Mouse (Mus musculus) brain, embryonic 14.5 days (tissue): ENCODE data around the gene C1qtnf5.

Experiments
- CTCF ChIP-seq: fragments of 200-500 bp; IDR thresholded peaks from 2 replicates; pipeline ENCODE4 v1.5.1; 2012; ENCODE audit warnings: inconsistent platforms, mild to moderate bottlenecking, moderate library complexity, borderline replicate concordance; ENCODE audit not compliant: insufficient read depth, insufficient read length; ENCODE audit errors: extremely low read depth
- POLR2A ChIP-seq: fragments of 200-500 bp; IDR thresholded peaks from 2 replicates; pipeline ENCODE4 v1.6.1; 2012; ENCODE audit warnings: mild to moderate bottlenecking, inconsistent platforms, borderline replicate concordance; ENCODE audit not compliant: poor library complexity, insufficient read depth, insufficient read length, severe bottlenecking; ENCODE audit errors: extremely low read depth

DNA sequence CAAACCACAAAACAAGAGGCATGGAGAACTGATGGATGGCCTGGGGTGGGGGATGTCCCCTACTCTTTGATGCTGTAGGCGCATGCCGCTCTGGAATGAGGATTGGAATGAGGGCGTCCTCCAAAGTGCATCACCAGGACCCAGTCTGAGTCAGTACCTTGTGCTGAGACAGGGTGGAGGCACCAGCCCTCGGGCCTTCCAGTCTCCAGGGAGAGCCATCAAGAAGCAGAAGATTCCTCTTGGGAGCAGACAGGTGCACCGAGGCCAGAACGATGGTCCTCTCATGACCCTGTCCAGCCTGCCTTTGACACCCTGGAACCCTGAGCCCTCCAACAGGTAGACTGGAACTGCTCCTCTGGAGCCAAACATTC lies 39.1 kb upstream of the C1qtnf5 start:
- TF ChIP-seq POLR2A (no peak), CTCF (no peak)
